Mouse (Mus musculus) lung, embryonic 15.5 days (tissue): ENCODE results near the gene Cxadr. TPM values are rescaled to one million over a fixed set of nuclear protein-coding genes. Genes with fewer than 3 reads are reported as not detected.

Source experiments
- ATAC-seq: fragments of 200-750 bp; cut with Nextera tagmentation; 2 replicates; pipeline ENCODE4 v1.8.0; 2017; ENCODE audit warnings: moderate number of reproducible peaks, borderline replicate concordance; ENCODE audit not compliant: low FRiP score, low TSS enrichment; ENCODE audit errors: extremely low read depth
- H3K27ac ChIP-seq: fragments of 300-500 bp; sonication (generic); 2 replicates; pipeline ENCODE4 v1.5.1; 2015; ENCODE audit warnings: moderate library complexity, mild to moderate bottlenecking, inconsistent platforms
- H3K27me3 ChIP-seq: fragments of 300-500 bp; sonication (generic); 2 replicates; pipeline ENCODE4 v1.6.1; 2015; ENCODE audit warnings: inconsistent platforms
- H3K36me3 ChIP-seq: fragments of 300-500 bp; sonication (generic); 2 replicates; pipeline ENCODE4 v1.6.1; 2015; ENCODE audit warnings: inconsistent platforms
- H3K4me1 ChIP-seq: fragments of 300-500 bp; sonication (generic); 2 replicates; pipeline ENCODE4 v1.6.1; 2015; ENCODE audit warnings: inconsistent platforms
- H3K4me2 ChIP-seq: fragments of 300-500 bp; sonication (generic); 2 replicates; pipeline ENCODE4 v1.6.1; 2015; ENCODE audit warnings: inconsistent platforms, mild to moderate bottlenecking, moderate library complexity
- H3K4me3 ChIP-seq: fragments of 300-500 bp; sonication (generic); 2 replicates; pipeline ENCODE4 v1.5.1; 2015; ENCODE audit warnings: mild to moderate bottlenecking, inconsistent platforms
- H3K9ac ChIP-seq: fragments of 300-500 bp; sonication (generic); 2 replicates; pipeline ENCODE4 v1.6.1; 2015; ENCODE audit warnings: inconsistent platforms
- H3K9me3 ChIP-seq: fragments of 300-500 bp; sonication (generic); 2 replicates; pipeline ENCODE4 v1.6.1; 2016; ENCODE audit warnings: inconsistent platforms
- WGBS: fragments of 180-500 bp; shearing (Covaris S2); methylation state at CpG from one replicate; pipeline ENCODE4 v1.1.7; 2015; 5-methylcytosine and 5-hydroxymethylcytosine counted together
- polyA plus RNA-seq: library from polyadenylated mRNA; unstranded; fragments of >200 nt; fragmentation: Nextera tagmentation; extraction: Ambion mirVana; gene quantifications from 2 replicates; pipeline ENCODE4 v1.2.1, GENCODE M21; 2015

Gene Cxadr
- polyA plus RNA-seq, 1 experiment from 2014 or later: 34.1 TPM

DNA sequence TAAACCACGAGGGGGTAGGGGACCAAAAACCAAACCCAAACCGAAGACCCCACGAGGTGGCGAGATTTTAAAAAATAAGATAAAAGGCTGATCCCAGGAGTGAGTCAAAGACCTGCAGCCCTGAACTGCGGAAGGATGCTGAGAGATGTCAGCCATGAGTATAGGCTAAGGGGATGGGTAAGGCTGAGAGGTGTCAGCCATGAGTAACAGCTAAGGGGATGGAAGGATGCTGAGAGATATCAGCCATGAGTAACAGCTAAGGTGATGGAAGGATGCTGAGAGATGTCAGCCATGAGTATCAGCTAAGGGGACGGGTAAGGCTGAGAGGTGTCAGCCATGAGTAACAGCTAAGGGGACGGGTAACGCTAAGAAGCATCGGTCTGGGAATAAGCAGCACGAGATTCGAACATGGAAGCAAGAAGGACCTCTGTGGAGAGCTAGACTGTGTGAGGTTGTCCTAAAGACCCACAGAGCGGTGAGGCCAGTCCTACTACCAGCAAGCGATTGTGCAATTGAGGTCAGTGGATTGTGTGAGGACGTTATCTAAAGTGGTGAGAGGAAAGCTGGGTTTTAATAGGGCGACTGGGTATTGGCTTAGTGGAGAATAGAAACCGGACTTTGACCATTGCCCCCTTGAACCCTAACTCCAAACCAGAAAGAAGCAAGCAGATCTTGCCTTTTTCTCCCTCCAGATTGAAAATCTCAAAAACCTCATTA is 6.3 kb downstream of the Cxadr start:
- H3K36me3 ChIP-seq: no peaks in the 10 kb centered on the region
- H3K4me3 ChIP-seq: no peak overlapping the region
- no peak overlapping the region for H3K27ac ChIP-seq
- H3K27me3 ChIP-seq: 0 out of 2 replicates have a peak, but pooled peaks cover 10% of the 10 kb centered on the region
- 83% methylated on average over 16 of the region's 16 CpGs for WGBS
- no peak overlapping the region for H3K9ac ChIP-seq
- no peak overlapping the region for H3K4me2 ChIP-seq
- peaks cover 3% of the 10 kb centered on the region; the same call in 1 of the 2 replicates for H3K4me1 ChIP-seq
- ATAC-seq: no peak
- no peaks in the 10 kb centered on the region for H3K9me3 ChIP-seq

DNA sequence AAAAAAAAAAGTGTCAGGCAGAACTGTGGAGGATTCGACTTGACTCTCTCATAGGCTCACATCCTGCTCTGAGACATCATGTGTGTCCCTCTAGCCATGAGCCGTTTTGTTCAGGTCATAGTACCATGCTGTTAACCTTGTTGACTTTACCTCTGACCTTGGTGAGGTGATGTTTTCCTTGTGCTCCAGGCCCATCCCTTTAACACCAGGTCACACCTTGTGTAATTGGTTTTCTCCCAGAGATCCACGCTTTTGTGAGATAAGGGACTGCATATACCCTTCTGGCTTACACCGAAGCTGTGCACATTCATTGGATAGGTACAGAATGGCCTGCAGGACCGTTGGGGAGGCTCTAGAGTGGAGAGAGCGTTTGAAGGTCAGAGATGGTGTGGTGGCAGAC is 8.0 kb downstream of the Cxadr start:
- H3K9me3 ChIP-seq: no peaks in the 10 kb centered on the region
- WGBS: 65% methylated on average over 6 of the region's 6 CpGs
- ATAC-seq: no peak
- no peak overlapping the region for H3K4me3 ChIP-seq
- H3K4me2 ChIP-seq: no peak overlapping the region
- H3K27me3 ChIP-seq: no peaks in the 10 kb centered on the region
- no peak overlapping the region for H3K27ac ChIP-seq
- no peaks in the 10 kb centered on the region for H3K36me3 ChIP-seq
- H3K4me1 ChIP-seq: peaks cover 8% of the 10 kb centered on the region
- no peak overlapping the region for H3K9ac ChIP-seq

DNA sequence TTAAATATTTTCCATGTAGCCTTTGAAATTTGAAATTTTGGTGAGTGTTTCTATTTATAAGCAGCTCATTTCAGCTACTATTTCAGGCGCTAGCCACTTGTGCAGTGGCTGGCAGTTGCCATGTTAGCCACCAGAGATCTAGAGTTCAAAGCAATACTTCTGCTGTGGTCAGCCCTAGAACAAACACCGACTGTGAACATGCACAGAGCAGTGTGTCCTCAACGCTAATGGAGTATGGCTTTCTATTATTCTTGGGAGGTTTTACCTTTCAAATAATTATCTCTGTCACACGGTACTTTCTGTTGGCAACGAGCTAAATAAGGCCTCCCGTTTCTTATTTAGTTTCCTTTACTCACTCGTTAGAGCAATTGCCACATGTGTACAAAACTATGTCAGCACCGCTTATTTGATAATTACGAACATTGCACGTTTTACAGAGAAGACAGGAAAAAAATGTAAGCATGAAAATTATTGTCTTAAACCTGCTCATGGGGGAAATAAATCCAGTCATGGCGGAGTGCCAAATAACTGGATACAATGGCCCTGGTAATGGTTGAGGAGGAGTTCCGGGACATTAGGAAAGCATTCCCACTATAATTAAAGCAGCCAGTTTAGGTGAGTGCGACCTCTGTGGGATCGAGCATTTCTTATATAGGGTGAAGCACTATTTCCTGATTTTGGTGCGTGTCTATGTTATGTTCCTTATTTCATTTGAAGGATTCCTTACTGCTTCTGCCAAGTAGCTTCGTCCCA is 12.0 kb downstream of the Cxadr start:
- Histone ChIP-seq H3K27me3 (no peaks in the 10 kb centered on the region), H3K9ac (no peak overlapping the region), H3K4me1 (peaks cover 13% of the 10 kb centered on the region), H3K36me3 (no peaks in the 10 kb centered on the region), H3K9me3 (no peaks in the 10 kb centered on the region), H3K4me2 (no peak overlapping the region), H3K4me3 (no peak overlapping the region), H3K27ac (no peak overlapping the region)
- 58% methylated on average over 16 of the region's 16 CpGs for WGBS
- no peak for ATAC-seq

DNA sequence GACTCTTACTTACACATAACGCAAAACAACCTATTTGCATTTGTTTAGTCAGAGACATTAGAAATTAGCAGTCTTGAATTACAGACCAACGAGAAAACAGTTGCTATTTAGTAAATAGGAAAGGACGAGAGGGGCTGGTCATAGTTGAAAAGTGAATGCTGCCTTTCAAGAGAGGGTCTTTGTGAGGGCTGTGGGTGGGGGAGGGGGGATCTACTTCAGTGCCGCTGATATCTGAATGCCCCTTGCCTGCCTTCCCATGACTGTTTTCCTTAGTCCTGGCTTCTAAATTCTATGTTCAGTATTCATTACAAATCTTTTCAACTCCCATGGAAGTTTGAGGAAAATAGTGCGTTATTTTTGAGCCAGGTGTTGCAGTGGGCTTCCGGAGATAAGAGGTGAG is 12.7 kb downstream of the Cxadr start:
- Histone ChIP-seq H3K4me1 (peaks cover 13% of the 10 kb centered on the region), H3K4me2 (no peak overlapping the region), H3K27me3 (no peaks in the 10 kb centered on the region), H3K4me3 (no peak overlapping the region), H3K27ac (no peak overlapping the region), H3K9ac (no peak overlapping the region), H3K9me3 (no peaks in the 10 kb centered on the region), H3K36me3 (no peaks in the 10 kb centered on the region)
- WGBS: 65% methylated on average over 6 of the region's 6 CpGs
- ATAC-seq: no peak

DNA sequence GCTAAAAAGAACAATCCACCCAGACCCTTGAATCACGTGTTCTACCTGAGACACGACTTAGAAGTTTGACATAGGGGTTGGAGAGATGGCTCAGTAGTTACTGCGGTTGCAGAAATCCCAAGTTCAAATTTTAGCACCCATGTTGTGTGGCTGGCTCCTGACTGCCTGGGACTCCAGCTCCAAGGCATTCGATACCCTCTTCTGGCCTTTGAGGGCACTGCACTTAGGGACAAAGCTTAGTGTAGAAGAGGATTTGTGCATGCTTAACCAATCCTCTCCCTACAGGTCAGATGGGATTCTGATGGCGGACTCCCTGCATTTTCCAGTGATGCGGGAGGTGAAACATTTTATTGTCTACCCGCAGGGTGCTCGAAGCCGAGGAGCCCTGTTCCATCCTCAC is 15.6 kb downstream of the Cxadr start:
- Histone ChIP-seq H3K27ac (no peak overlapping the region), H3K9me3 (no peaks in the 10 kb centered on the region), H3K4me2 (no peak overlapping the region), H3K4me1 (peaks cover 17% of the 10 kb centered on the region), H3K36me3 (no peaks in the 10 kb centered on the region), H3K4me3 (no peak overlapping the region), H3K27me3 (no peaks in the 10 kb centered on the region), H3K9ac (no peak overlapping the region)
- ATAC-seq: no peak
- WGBS: 83% methylated on average over 9 of the region's 9 CpGs

DNA sequence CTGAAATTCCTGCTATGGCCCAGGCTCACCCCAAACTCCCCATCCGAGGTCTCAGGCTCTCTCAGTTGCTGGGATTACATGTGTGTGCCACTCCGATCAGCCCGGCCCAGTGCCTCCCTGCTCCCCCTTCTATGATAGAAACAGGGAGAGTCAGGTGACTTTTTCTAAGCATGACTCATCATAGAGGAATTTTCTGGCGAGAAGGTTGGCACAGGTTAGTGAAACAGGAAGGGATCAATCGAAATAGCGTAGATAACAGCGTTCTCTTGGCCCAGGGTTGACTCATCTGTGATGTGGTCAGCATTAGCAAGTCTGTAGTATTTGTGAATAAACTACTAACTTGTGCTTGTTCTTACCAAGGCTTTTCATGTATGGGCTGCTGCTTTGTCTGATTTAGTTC is 16.7 kb downstream of the Cxadr start:
- no peaks in the 10 kb centered on the region for H3K36me3 ChIP-seq
- ATAC-seq: no peak; the same call in 1 of the 2 replicates
- H3K4me3 ChIP-seq: no peak overlapping the region
- H3K9me3 ChIP-seq: no peaks in the 10 kb centered on the region
- H3K4me2 ChIP-seq: no peak overlapping the region
- H3K9ac ChIP-seq: no peak overlapping the region
- WGBS: 33% methylated on average over 7 of the region's 7 CpGs
- H3K4me1 ChIP-seq: peaks cover 24% of the 10 kb centered on the region
- no peaks in the 10 kb centered on the region for H3K27me3 ChIP-seq
- H3K27ac ChIP-seq: no peak overlapping the region; the same call in 1 of the 2 replicates

DNA sequence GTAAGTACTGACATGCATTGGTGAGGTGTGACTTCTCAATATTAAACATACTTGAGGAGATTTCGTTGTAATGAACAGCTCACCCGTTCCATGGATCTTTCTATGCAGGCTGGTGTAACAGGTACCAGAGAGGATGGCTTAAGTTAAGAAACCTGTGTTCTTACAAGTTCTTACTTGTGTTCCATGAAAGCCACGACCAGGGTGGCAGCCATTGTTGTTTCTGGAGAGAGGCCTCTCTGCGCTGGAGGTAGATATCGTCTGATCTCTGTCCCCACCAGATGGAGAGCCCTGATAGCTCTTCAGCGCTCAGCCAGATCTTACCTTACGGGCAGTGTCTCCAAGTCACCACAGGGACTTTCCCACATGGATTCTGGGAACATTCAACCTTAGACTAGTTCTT is 18.4 kb downstream of the Cxadr start:
- Histone ChIP-seq H3K4me2 (no peak overlapping the region), H3K36me3 (no peaks in the 10 kb centered on the region), H3K27ac (no peak overlapping the region), H3K9me3 (no peaks in the 10 kb centered on the region), H3K27me3 (no peaks in the 10 kb centered on the region), H3K4me1 (peaks cover 16% of the 10 kb centered on the region), H3K4me3 (no peak overlapping the region), H3K9ac (no peak overlapping the region)
- no peak for ATAC-seq
- WGBS: 68% methylated on average over 7 of the region's 7 CpGs

DNA sequence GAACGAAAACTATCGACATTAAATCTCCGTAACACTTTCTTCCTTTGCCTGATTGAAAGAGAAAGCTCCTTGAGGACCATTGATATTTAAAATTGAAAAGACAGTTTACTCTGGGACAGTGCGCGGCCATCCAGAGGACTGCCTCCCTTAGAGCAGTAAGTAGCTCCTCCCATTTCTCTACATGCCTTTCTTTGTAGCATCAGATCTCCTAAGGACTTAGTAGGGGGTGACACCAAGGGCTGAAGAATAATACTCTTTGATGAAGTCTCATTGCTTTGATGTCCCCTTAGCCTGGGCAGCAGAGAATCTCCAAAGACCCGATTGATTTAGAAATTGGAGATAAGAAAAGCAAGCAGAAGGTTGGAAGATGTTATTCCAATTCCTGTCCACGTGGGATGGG is 20.3 kb downstream of the Cxadr start:
- H3K4me3 ChIP-seq: no peak overlapping the region
- no peak overlapping the region for H3K9ac ChIP-seq
- H3K36me3 ChIP-seq: no peaks in the 10 kb centered on the region
- no peak for ATAC-seq
- no peaks in the 10 kb centered on the region for H3K9me3 ChIP-seq
- no peak overlapping the region for H3K27ac ChIP-seq
- peak overlapping the region; percentile 23 for H3K4me2 ChIP-seq
- no peaks in the 10 kb centered on the region for H3K27me3 ChIP-seq
- H3K4me1 ChIP-seq: peaks cover 16% of the 10 kb centered on the region
- WGBS: 11% methylated on average over 7 of the region's 7 CpGs

DNA sequence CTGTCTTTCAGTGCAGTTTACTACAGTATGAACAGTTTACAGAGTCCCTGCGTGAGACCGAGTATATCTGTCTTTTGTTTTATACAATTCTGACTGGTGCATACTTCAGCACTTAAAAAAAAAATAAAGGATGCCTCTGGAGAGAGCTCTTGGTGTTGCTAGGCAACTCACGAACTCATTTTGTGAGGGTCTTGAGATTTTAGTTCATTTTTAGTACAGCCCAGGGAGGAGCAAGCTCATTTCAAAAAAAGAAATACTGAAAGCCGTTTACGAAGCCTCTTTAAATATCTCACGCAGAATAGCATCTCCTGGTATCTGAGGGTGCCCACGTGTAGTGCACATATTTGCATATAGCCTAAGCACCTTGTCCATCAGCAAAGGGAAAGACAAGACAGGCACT is 20.9 kb downstream of the Cxadr start:
- no peak overlapping the region for H3K4me3 ChIP-seq
- no peak overlapping the region for H3K9ac ChIP-seq
- no peak for ATAC-seq
- no peak overlapping the region for H3K4me2 ChIP-seq
- WGBS: 20% methylated on average over 7 of the region's 7 CpGs
- H3K9me3 ChIP-seq: no peaks in the 10 kb centered on the region
- H3K4me1 ChIP-seq: peaks cover 16% of the 10 kb centered on the region
- no peaks in the 10 kb centered on the region for H3K36me3 ChIP-seq
- no peak overlapping the region for H3K27ac ChIP-seq
- H3K27me3 ChIP-seq: no peaks in the 10 kb centered on the region

DNA sequence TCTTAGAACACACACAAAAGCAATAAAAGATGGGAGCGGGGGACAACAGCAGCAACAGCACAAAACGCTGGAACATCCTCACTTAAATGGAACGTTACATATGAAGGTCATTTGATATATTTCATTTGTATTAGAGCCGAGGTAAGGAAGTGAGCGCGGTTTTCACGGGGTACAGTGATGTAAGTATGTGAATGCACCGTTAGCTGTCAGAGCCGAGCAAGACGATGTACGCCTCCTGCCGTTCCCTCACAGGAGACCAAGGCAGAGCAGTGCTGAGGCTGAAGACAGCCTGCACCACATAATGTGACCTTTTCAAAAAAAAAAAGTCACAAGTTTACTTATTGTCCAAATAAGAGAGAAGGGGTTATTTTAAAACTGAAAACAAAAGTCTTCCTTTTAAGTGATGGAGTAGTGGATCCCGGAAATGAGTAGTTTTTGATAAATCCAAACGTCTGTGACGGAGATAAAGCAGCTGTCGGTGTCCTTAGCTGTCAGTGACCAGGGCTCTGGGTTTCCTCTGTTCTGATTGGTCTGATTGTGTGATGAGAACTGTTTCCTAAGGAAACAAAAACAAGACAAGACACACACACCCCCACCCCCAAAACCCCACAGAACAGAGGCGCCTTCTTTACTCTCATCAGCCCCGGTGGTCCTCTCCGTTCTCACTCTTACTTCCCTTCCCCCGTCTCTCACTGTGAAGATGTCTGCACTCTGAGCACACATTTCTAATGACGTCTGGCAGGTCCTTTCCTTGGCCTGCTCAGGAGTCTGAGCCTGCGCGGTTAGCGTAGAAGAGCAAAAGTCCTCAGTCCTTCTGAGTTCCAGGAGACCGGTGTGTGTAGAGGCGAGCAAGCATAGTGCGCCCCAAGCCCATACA is 24.9 kb downstream of the Cxadr start:
- no peaks in the 10 kb centered on the region for H3K9me3 ChIP-seq
- H3K36me3 ChIP-seq: no peaks in the 10 kb centered on the region
- ATAC-seq: peak; percentile 88
- H3K4me2 ChIP-seq: peak overlapping the region; percentile 38
- WGBS: 47% methylated on average over 27 of the region's 27 CpGs
- peaks cover 11% of the 10 kb centered on the region for H3K4me1 ChIP-seq
- peak overlapping the region; percentile 12; the same call in 1 of the 2 replicates for H3K4me3 ChIP-seq
- no peaks in the 10 kb centered on the region for H3K27me3 ChIP-seq
- no peak overlapping the region for H3K9ac ChIP-seq
- H3K27ac ChIP-seq: peak overlapping the region; percentile 58

DNA sequence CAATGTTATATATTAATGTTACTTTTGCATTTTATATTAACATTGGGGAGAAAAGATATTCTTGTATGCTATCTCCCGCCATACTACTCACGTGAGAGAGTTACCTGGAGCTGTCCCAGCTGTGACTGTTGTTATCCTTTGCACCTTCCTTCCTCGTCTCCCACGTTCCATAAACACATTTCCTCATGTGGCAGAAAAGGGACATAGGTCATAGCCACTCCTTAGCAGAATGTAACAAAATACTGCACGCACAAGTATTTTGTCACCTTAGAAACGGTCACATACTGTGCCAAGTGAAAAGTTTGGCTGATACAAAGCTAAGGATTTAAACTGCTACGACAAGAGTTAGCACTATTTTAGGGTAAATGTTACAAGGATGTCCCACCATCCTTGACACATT is 26.3 kb downstream of the Cxadr start:
- WGBS: 82% methylated on average over 7 of the region's 7 CpGs
- H3K4me2 ChIP-seq: no peak overlapping the region

More for the DNA sequence above, 26.3 kb downstream of the Cxadr start:
- Histone ChIP-seq H3K9me3 (no peaks in the 10 kb centered on the region), H3K27me3 (no peaks in the 10 kb centered on the region), H3K27ac (no peak overlapping the region), H3K4me1 (no peaks in the 10 kb centered on the region), H3K36me3 (0 out of 2 replicates have a peak, but pooled peaks cover 3% of the 10 kb centered on the region), H3K4me3 (no peak overlapping the region), H3K9ac (no peak overlapping the region)
- ATAC-seq: no peak
